Mouse (Mus musculus) neutrophil, adult 65 days (primary cell): ENCODE measurements around the gene Alox12e. TPM values are rescaled to one million over a fixed set of nuclear protein-coding genes. Genes with fewer than 3 reads are reported as not detected.

Experiments used
- total RNA-seq: library from RNA; stranded (reverse); gene quantifications from 2 replicates; pipeline ENCODE4 v1.2.4, GENCODE M21; 2023

The Alox12e gene
- not detected in 2 replicates for total RNA-seq

DNA sequence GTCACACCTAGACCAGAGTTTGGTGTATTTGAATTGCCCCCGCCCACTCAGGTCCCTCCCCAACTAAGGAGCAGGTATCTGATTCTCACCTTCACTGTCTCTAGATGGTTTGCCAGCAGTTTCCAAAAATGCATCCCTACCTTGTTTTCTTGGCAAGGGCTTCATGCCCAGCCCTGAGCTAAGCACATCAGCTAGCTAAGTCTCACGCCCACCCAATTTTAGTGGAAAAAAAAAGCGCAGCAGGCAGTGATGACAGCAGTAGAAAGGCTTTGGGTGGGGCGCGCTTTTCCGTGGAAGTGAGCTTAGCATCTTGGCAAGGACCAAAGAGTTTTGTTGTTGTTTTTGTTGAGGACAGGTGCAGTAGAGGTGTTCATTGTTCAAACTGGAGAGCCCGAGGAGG lies at the start of gene Alox12e:
Gene Alox12e (minus strand): TSS at position 101 of the 400 bp plus-strand sequence.

DNA sequence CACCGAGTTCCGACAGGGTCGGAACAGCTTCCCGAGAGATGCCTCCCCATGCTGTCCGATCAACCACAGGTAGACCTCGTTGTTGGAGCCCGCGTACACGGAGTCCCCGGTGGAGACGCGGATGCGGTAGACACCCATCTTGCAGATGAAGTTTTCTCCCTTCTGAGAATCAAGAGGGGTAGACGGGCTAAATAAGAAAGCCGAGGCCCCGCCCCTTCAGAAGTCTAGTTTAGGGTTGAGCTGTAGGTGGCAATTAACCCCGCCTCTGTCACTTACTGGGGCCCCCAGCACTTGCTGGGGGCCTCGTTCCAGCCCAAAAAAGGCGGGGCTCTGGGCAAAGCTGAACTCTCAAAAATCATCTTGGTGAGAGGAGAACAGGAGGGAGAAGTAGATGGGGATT lies 29.4 kb upstream of the Alox12e start, which contains the start of gene Alox15:
Gene Alox15 (minus strand): TSS at position 164 of the 400 bp plus-strand sequence.

Other genes starting within 250 kb of the Alox12e start
- 0.69 TPM in 1 of 2 replicates, not detected in the other for gene Asgr2, start 230.0 kb downstream of the Alox12e start, total RNA-seq
- 6.6 and 9.0 TPM in 2 replicates for gene Mgl2, start 192.3 kb downstream of the Alox12e start, total RNA-seq
- 11.3 and 11.4 TPM in 2 replicates for gene Clec10a, start 166.4 kb downstream of the Alox12e start, total RNA-seq
- gene Slc16a11, start 109.9 kb downstream of the Alox12e start, total RNA-seq: not detected in 2 replicates
- 0.95 and 2.2 TPM in 2 replicates for gene Slc16a13, start 101.6 kb downstream of the Alox12e start, total RNA-seq
- not detected in 2 replicates for gene Bcl6b, start 92.8 kb downstream of the Alox12e start, total RNA-seq
- gene 0610010K14Rik, start 84.7 kb downstream of the Alox12e start, total RNA-seq: 33.5 and 36.5 TPM in 2 replicates
- gene Gm21988, start 82.8 kb downstream of the Alox12e start, total RNA-seq: 3.0 and 5.2 TPM in 2 replicates
- gene Rnasek, start 82.8 kb downstream of the Alox12e start, total RNA-seq: 101 and 117 TPM in 2 replicates
- gene Alox12, start 67.3 kb downstream of the Alox12e start, total RNA-seq: 0.51 TPM in 1 of 2 replicates, not detected in the other
- gene Alox15, start 29.4 kb upstream of the Alox12e start, total RNA-seq: 1.2 and 3.1 TPM in 2 replicates
- 12.0 and 22.1 TPM in 2 replicates for gene Pelp1, start 87.4 kb upstream of the Alox12e start, total RNA-seq
- 950 and 1,080 TPM in 2 replicates for gene Arrb2, start 110.0 kb upstream of the Alox12e start, total RNA-seq
- gene Med11, start 129.3 kb upstream of the Alox12e start, total RNA-seq: 24.7 and 31.8 TPM in 2 replicates
- gene Zmynd15, start 136.8 kb upstream of the Alox12e start, total RNA-seq: 0.61 and 0.66 TPM in 2 replicates
- 2.9 and 7.3 TPM in 2 replicates for gene Cxcl16, start 137.4 kb upstream of the Alox12e start, total RNA-seq
- not detected in 2 replicates for gene Tm4sf5, start 182.6 kb upstream of the Alox12e start, total RNA-seq
- not detected in 2 replicates for gene Vmo1, start 192.0 kb upstream of the Alox12e start, total RNA-seq
- not detected in 2 replicates for gene Gltpd2, start 196.6 kb upstream of the Alox12e start, total RNA-seq
- gene Psmb6, start 202.7 kb upstream of the Alox12e start, total RNA-seq: 85.9 and 94.4 TPM in 2 replicates
- gene Gm40193, start 210.3 kb upstream of the Alox12e start, total RNA-seq: not detected in 2 replicates
- gene Pld2, start 217.4 kb upstream of the Alox12e start, total RNA-seq: 2.0 and 3.3 TPM in 2 replicates
- gene Mink1, start 240.3 kb upstream of the Alox12e start, total RNA-seq: 14.2 and 21.9 TPM in 2 replicates